9 mouse cellular contexts compared by ENCODE assay signal in genomic region chr17:70720766-70721165, GRCm38 (mm10).
DNase-seq lines count a peak whose midpoint lies in the region; ATAC-seq and TF ChIP-seq lines count a peak whose summit lies in the region.
"Had no signal": no experiment of that assay in that cellular context is flagged by ENCODE, and none has a peak within 500 bp of the region (broad histone marks: within the 10 kb centered on the region; RNA-seq: fewer than 3 reads in every experiment).

No protein-coding gene starts in this region.

- ATAC-seq in intestine, embryonic 15.5 days: 0 out of 2 replicates have a peak, but pooled peaks have one; percentile 53
- 0 out of 2 replicates have a peak, but pooled peaks have one; percentile 17 for ATAC-seq in neural tube, embryonic 12.5 days (ENCODE audit: low FRiP score, low read depth)
- ATAC-seq in megakaryocyte-erythroid progenitor cell, adult 5-6 weeks (replicated peaks; ENCODE audit: low FRiP score, low TSS enrichment, poor library complexity, severe bottlenecking): no peak

- H3K4me2 ChIP-seq in intestine, embryonic 15.5 days (replicated peaks): no peak overlapping the region
- no peak overlapping the region for H3K4me2 ChIP-seq in neural tube, embryonic 12.5 days (replicated peaks)
- H3K4me2 ChIP-seq: liver, embryonic 15.5 days had no signal

- H3K36me3 ChIP-seq in intestine, embryonic 15.5 days: no peaks in the 10 kb centered on the region
- no peaks in the 10 kb centered on the region for H3K36me3 ChIP-seq in neural tube, embryonic 12.5 days
- H3K36me3 ChIP-seq: liver, embryonic 15.5 days had no signal

- WGBS in lung, adult 2 months: 32% methylated on average over 8 of the region's 8 CpGs
- WGBS in bone marrow, adult 2 months: 44% methylated on average over 8 of the region's 8 CpGs
- WGBS in intestine, embryonic 15.5 days: 24% methylated on average over 8 of the region's 8 CpGs
- 28% methylated on average over 8 of the region's 8 CpGs for WGBS in neural tube, embryonic 12.5 days

- TF ChIP-seq CTCF in lung, adult 2 months (IDR thresholded peaks at IDR 0.05; ENCODE audit: insufficient read depth, low read length): peak; percentile 37
- peak; percentile 19; the same call in 1 of the 2 replicates for TF ChIP-seq CTCF in bone marrow, adult 2 months (IDR thresholded peaks at IDR 0.05; ENCODE audit: control insufficient read depth, insufficient read depth, low read length)

- H3K4me3 ChIP-seq in lung, adult 2 months (replicated peaks; ENCODE audit: extremely low read depth, low read depth, low read length): no peak overlapping the region
- H3K4me3 ChIP-seq in bone marrow, adult 2 months (replicated peaks; ENCODE audit: control insufficient read depth, low read depth, low read length): no peak overlapping the region
- H3K4me3 ChIP-seq in intestine, embryonic 15.5 days (replicated peaks): no peak overlapping the region
- H3K4me3 ChIP-seq in neural tube, embryonic 12.5 days: no peak overlapping the region
- H3K4me3 ChIP-seq: liver, embryonic 15.5 days had no signal

- no peak overlapping the region for H3K27ac ChIP-seq in bone marrow, adult 2 months (ENCODE audit: control insufficient read depth, insufficient read depth, low read depth, low read length, poor library complexity)
- H3K27ac ChIP-seq in intestine, embryonic 15.5 days: no peak overlapping the region
- no peak overlapping the region for H3K27ac ChIP-seq in neural tube, embryonic 12.5 days
- H3K27ac ChIP-seq: liver, embryonic 15.5 days had no signal

- no peaks in the 10 kb centered on the region for H3K9me3 ChIP-seq in intestine, embryonic 15.5 days
- no peaks in the 10 kb centered on the region for H3K9me3 ChIP-seq in neural tube, embryonic 12.5 days
- H3K9me3 ChIP-seq: liver, embryonic 15.5 days had no signal

- no peak for DNase-seq in lung, adult 2 months
- no peak for DNase-seq in lung, postnatal 25 days (ENCODE audit: low spot score)
- no peak for DNase-seq in right cerebral cortex, postnatal 25 days
- DNase-seq: cerebellum, adult 8-10 months had no signal

- no peak overlapping the region for H3K9ac ChIP-seq in intestine, embryonic 15.5 days
- H3K9ac ChIP-seq in neural tube, embryonic 12.5 days: no peak overlapping the region
- H3K9ac ChIP-seq: liver, embryonic 15.5 days had no signal

- TF ChIP-seq POLR2A in lung, adult 2 months (IDR thresholded peaks at IDR 0.05; ENCODE audit: borderline replicate concordance, extremely low read depth, low read depth, low read length): no peak
- no peak for TF ChIP-seq POLR2A in bone marrow, adult 2 months (IDR thresholded peaks at IDR 0.05; ENCODE audit: borderline replicate concordance, control insufficient read depth, low read depth, low read length)

- no peaks in the 10 kb centered on the region for H3K4me1 ChIP-seq in lung, adult 2 months (ENCODE audit: control insufficient read depth, insufficient read depth, low read length)
- no peaks in the 10 kb centered on the region for H3K4me1 ChIP-seq in bone marrow, adult 2 months (ENCODE audit: control insufficient read depth, insufficient read depth, low read length)
- no peaks in the 10 kb centered on the region for H3K4me1 ChIP-seq in intestine, embryonic 15.5 days (replicated peaks)
- no peaks in the 10 kb centered on the region for H3K4me1 ChIP-seq in neural tube, embryonic 12.5 days
- H3K4me1 ChIP-seq: liver, embryonic 15.5 days had no signal

- no peaks in the 10 kb centered on the region for H3K27me3 ChIP-seq in intestine, embryonic 15.5 days (replicated peaks)
- H3K27me3 ChIP-seq in neural tube, embryonic 12.5 days (replicated peaks): no peaks in the 10 kb centered on the region
- H3K27me3 ChIP-seq: liver, embryonic 15.5 days had no signal
